Mouse (Mus musculus) heart, embryonic 10.5 days (tissue): ENCODE results near the gene Cblb. TPM values are rescaled to one million over a fixed set of nuclear protein-coding genes. Genes with fewer than 3 reads are reported as not detected.
A peak's percentile ranks its signal among the peaks of the same experiment; 100 is the strongest.

Source experiments
- DNase-seq: peaks from one replicate; pipeline ENCODE4 v3.0.0-alpha.2; 2017; ENCODE audit warnings: low spot score
- H3K27ac ChIP-seq: fragments of 300-500 bp; sonication (generic); 2 replicates; pipeline ENCODE4 v1.5.1; 2016; ENCODE audit warnings: mild to moderate bottlenecking
- H3K27me3 ChIP-seq: fragments of 300-500 bp; sonication (generic); 2 replicates; pipeline ENCODE4 v1.6.1; 2016; ENCODE audit warnings: mild to moderate bottlenecking; ENCODE audit not compliant: poor library complexity, insufficient read depth, severe bottlenecking
- H3K36me3 ChIP-seq: fragments of 300-500 bp; sonication (generic); 2 replicates; pipeline ENCODE4 v1.6.1; 2016; ENCODE audit warnings: mild to moderate bottlenecking, moderate library complexity
- H3K4me1 ChIP-seq: fragments of 300-500 bp; sonication (generic); 2 replicates; pipeline ENCODE4 v1.6.1; 2016; ENCODE audit warnings: mild to moderate bottlenecking
- H3K4me3 ChIP-seq: fragments of 300-500 bp; sonication (generic); 2 replicates; pipeline ENCODE4 v1.5.1; 2016; ENCODE audit warnings: mild to moderate bottlenecking, moderate library complexity
- H3K9me3 ChIP-seq: fragments of 300-500 bp; sonication (generic); 2 replicates; pipeline ENCODE4 v1.6.1; 2016; ENCODE audit warnings: mild to moderate bottlenecking, moderate library complexity
- WGBS: fragments of 180-500 bp; shearing (Covaris S2); methylation state at CpG from one replicate; pipeline ENCODE4 v1.1.7; 2016; 5-methylcytosine and 5-hydroxymethylcytosine counted together
- polyA plus RNA-seq: library from polyadenylated mRNA; unstranded; fragments of >200 nt; fragmentation: Nextera tagmentation; extraction: Ambion mirVana; gene quantifications from 2 replicates; pipeline ENCODE4 v1.2.1, GENCODE M21; 2016

Cblb gene
- polyA plus RNA-seq, 1 experiment from 2014 or later, result 16.1 TPM

DNA sequence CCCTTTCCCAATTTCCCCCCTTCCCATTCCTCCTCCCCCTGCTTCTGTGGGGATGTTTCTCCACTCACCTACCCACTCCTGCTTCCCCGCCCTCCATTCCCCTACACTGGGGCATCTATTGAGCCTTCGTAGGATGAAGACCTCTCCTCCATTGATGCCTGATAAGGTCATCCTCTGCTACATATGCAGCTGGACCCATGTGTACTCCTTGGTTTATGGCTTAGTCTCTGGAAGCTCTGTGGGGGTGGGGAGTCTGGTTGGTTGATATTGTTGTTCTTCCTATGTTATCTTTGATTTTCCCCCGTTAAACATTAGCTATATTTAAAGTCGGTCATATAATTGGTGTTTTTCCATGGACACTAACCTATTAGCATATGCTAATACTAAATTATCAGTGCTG lies 3.7 kb upstream of the Cblb start:
- Histone ChIP-seq H3K27ac (no peak overlapping the region), H3K27me3 (no peaks in the 10 kb centered on the region), H3K4me1 (no peaks in the 10 kb centered on the region), H3K4me3 (no peak overlapping the region), H3K9me3 (no peaks in the 10 kb centered on the region), H3K36me3 (no peaks in the 10 kb centered on the region)
- no peak for DNase-seq
- WGBS, result 79% methylated on average over 4 of the region's 4 CpGs

DNA sequence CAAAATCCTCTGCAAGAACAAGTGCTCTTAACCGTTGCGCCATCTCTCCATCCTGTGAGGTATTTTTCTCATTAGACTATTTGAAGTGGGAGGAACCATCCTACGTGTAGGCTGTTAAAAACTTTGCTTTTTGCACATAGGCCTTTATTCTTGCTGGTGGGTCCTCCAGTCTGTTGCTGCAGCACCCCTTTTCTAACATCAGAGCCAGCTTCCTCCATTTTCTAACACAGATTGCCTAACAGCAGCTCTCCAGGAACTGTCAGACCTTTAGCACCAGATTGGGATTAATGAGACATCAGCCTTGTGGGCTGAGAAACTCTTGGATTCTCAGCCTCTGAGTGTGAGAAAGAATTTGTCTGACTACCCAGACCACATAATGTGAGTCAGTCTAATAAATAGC lies 2.0 kb upstream of the Cblb start:
- H3K9me3 ChIP-seq, result no peaks in the 10 kb centered on the region
- peaks cover 1% of the 10 kb centered on the region; the same call in 1 of the 2 replicates for H3K36me3 ChIP-seq
- no peaks in the 10 kb centered on the region for H3K4me1 ChIP-seq
- WGBS, result 83% methylated on average over 3 of the region's 3 CpGs
- no peak overlapping the region for H3K4me3 ChIP-seq
- DNase-seq, result no peak
- H3K27me3 ChIP-seq, result no peaks in the 10 kb centered on the region
- no peak overlapping the region for H3K27ac ChIP-seq

- Histone ChIP-seq H3K36me3 (peaks cover 22% of the 10 kb centered on the region), H3K9me3 (no peaks in the 10 kb centered on the region), H3K4me3 (peak overlapping the region; percentile 99), H3K27ac (peak overlapping the region; percentile 98), H3K27me3 (no peaks in the 10 kb centered on the region), H3K4me1 (peaks cover 9% of the 10 kb centered on the region; the same call in 1 of the 2 replicates)
- WGBS, result under 1% methylated on average over 37 of the region's 37 CpGs
- DNase-seq, result peak; percentile 91
Observed at GRCm38 (mm10) chr16:52031712-52032251, 757 bp downstream of the Cblb start.

GRCm38 (mm10) chr16:52032376-52033330 lies 1.6 kb downstream of the Cblb start:
- peak overlapping the region; percentile 98 for H3K27ac ChIP-seq
- H3K4me1 ChIP-seq, result peaks cover 9% of the 10 kb centered on the region; the same call in 1 of the 2 replicates
- no peaks in the 10 kb centered on the region for H3K27me3 ChIP-seq
- peak overlapping the region; percentile 99 for H3K4me3 ChIP-seq
- 18% methylated on average over 29 of the region's 29 CpGs for WGBS
- H3K36me3 ChIP-seq, result peaks cover 22% of the 10 kb centered on the region
- no peaks in the 10 kb centered on the region for H3K9me3 ChIP-seq
- DNase-seq, result no peak

DNA sequence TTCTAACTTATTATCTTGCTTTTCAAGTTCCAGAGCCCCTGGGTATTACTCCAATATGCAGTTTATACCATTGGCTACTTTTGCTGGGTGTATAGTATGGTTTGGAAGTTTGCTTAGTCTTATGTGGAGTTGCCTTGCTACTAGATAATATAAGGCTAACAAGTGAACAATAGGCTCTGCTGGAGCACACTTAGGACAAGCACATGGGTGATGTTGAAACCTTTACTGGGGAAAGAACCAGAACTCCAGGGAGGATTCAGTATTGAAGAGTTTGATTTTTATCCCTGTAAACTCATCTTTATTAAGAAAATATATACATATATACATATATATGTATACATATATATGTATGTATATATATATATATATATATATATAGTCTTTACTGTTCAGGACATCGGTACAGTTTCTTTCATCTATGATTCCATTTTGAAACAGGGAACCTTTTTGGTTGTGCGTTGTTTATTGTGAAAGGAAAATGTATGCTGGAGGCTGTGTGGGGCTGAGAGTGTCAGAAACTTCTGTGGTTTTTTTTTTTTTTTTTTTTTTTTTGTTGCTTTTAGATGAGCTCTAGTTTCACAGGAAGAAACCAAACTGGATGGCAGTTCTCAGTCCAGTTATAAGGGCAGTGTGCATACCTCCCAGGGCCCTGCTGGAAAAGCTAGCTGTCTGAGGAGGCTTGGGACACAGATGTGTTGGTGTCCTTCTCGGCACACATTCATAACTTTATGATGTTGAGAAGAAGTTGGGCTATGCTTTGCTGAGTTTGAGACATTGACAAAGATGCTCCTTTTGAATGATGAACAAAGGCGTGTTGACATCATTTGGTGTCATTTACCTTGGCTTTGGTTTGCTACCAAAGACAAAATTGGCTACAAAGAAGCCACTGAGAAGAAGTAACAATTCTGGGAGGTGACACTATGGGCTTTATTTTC lies 2.6 kb downstream of the Cblb start:
- H3K36me3 ChIP-seq, result peaks cover 26% of the 10 kb centered on the region
- H3K9me3 ChIP-seq, result no peaks in the 10 kb centered on the region
- DNase-seq, result no peak
- WGBS, result 93% methylated on average over 4 of the region's 4 CpGs
- peak overlapping the region; percentile 99 for H3K4me3 ChIP-seq
- no peak overlapping the region for H3K27ac ChIP-seq
- peaks cover 9% of the 10 kb centered on the region; the same call in 1 of the 2 replicates for H3K4me1 ChIP-seq
- no peaks in the 10 kb centered on the region for H3K27me3 ChIP-seq

GRCm38 (mm10) chr16:52034356-52034755 lies 3.3 kb downstream of the Cblb start:
- H3K4me3 ChIP-seq, result no peak overlapping the region
- 90% methylated on average over 5 of the region's 5 CpGs for WGBS

GRCm38 (mm10) chr16:52036295-52036694 lies 5.3 kb downstream of the Cblb start:
- no peak for DNase-seq
- Histone ChIP-seq H3K27me3 (no peaks in the 10 kb centered on the region), H3K4me1 (peaks cover 9% of the 10 kb centered on the region; the same call in 1 of the 2 replicates), H3K27ac (no peak overlapping the region), H3K9me3 (no peaks in the 10 kb centered on the region), H3K36me3 (peaks cover 26% of the 10 kb centered on the region), H3K4me3 (no peak overlapping the region)
- 85% methylated on average over 3 of the region's 3 CpGs for WGBS

More at GRCm38 (mm10) chr16:52034356-52034755, 3.3 kb downstream of the Cblb start:
- DNase-seq, result no peak
- Histone ChIP-seq H3K9me3 (no peaks in the 10 kb centered on the region), H3K36me3 (peaks cover 26% of the 10 kb centered on the region), H3K4me1 (peaks cover 9% of the 10 kb centered on the region; the same call in 1 of the 2 replicates), H3K27ac (no peak overlapping the region), H3K27me3 (no peaks in the 10 kb centered on the region)

DNA sequence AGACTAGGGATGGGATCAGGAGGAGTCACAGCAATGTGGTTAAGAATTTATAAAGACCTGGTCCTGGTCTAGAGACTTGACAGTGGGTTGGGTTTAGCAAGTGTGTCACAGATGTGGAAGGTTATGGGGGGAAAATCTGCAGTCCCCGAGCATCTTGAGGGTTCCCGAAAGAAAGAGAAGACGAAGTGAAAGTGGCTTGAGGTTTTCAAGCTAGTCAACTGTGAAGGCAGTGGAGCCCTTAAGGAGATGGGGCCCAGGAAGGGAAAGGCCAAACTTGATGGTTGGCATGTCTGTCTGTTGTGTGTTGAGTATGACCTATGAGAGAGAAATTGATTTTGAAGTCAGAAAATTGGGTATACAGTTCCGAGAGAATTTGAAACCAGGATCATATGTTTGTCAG lies 7.3 kb downstream of the Cblb start:
- Histone ChIP-seq H3K36me3 (peaks cover 26% of the 10 kb centered on the region), H3K4me1 (peaks cover 9% of the 10 kb centered on the region; the same call in 1 of the 2 replicates), H3K27me3 (no peaks in the 10 kb centered on the region), H3K4me3 (no peak overlapping the region), H3K27ac (no peak overlapping the region), H3K9me3 (no peaks in the 10 kb centered on the region)
- no peak for DNase-seq
- WGBS, result 94% methylated on average over 4 of the region's 4 CpGs

DNA sequence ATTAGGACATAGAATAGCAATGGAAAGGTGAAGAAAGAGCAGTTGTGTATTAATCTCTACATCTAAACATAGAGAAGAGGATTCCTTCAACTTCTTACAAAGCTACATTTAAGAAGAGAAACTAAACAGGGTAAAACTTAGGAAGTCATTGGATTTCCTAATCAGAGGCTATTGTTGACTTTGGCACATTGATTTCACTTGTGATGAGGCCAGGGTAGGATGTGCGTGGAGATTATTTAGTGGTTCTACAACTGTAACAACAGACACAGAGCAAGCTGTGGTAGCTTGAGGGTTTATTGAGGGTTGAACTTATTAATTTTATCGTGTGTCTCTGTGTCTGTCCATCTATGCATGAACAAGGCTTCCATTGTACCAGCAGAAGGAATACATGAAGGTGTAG lies 7.8 kb downstream of the Cblb start:
- no peak for DNase-seq
- peaks cover 26% of the 10 kb centered on the region for H3K36me3 ChIP-seq
- no peaks in the 10 kb centered on the region for H3K27me3 ChIP-seq
- H3K9me3 ChIP-seq, result no peaks in the 10 kb centered on the region
- H3K27ac ChIP-seq, result no peak overlapping the region
- peaks cover 9% of the 10 kb centered on the region; the same call in 1 of the 2 replicates for H3K4me1 ChIP-seq
- WGBS, result 92% methylated on average over 2 of the region's 2 CpGs
- no peak overlapping the region for H3K4me3 ChIP-seq

DNA sequence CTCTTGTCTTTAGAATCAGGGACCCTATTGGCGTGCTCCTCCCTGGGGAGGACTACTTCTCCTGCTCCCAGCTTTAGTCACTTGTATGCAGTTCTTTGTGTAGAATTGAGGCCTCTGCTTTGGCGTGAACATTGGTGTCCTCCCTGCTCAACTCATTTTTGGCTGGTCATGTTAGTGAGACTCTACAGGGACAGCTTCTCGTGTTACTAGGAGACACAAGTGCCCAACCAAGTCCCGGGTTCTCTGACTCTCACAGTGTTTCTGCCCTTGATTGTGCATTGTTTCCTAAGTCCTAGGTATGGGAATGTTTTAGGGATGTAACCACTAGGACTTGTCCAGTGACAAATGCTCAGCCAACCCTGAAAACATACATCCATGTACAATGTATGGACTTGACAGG lies 9.9 kb downstream of the Cblb start:
- Histone ChIP-seq H3K27ac (no peak overlapping the region), H3K9me3 (no peaks in the 10 kb centered on the region), H3K4me3 (no peak overlapping the region), H3K4me1 (0 out of 2 replicates have a peak, but pooled peaks cover 5% of the 10 kb centered on the region), H3K36me3 (peaks cover 8% of the 10 kb centered on the region; the same call in 1 of the 2 replicates), H3K27me3 (no peaks in the 10 kb centered on the region)
- no peak for DNase-seq
- 60% methylated on average over 4 of the region's 4 CpGs for WGBS

- no peaks in the 10 kb centered on the region for H3K9me3 ChIP-seq
- no peak overlapping the region for H3K4me3 ChIP-seq
- WGBS, result 82% methylated on average over 14 of the region's 14 CpGs
- DNase-seq, result no peak
- 0 out of 2 replicates have a peak, but pooled peaks cover under 1% of the 10 kb centered on the region for H3K4me1 ChIP-seq
- no peaks in the 10 kb centered on the region for H3K27me3 ChIP-seq
- H3K27ac ChIP-seq, result no peak overlapping the region
- H3K36me3 ChIP-seq, result peaks cover 12% of the 10 kb centered on the region
Observed at GRCm38 (mm10) chr16:52042667-52043379, 11.8 kb downstream of the Cblb start.
